10 mouse cellular contexts compared by ENCODE assay signal in genomic region chr6:34921941-34922340, GRCm38 (mm10). TPM values are rescaled to one million over a fixed set of nuclear protein-coding genes. Genes with fewer than 3 reads are reported as not detected.
A peak's percentile ranks its signal among the peaks of the same experiment; 100 is the strongest.
DNase-seq lines count a peak whose midpoint lies in the region; ATAC-seq lines count a peak whose summit lies in the region.
"Had no signal": no experiment of that assay in that cellular context is flagged by ENCODE, and none has a peak within 500 bp of the region (broad histone marks: within the 10 kb centered on the region; RNA-seq: fewer than 3 reads in every experiment).

No protein-coding gene starts in this region.

- no peaks in the 10 kb centered on the region for H3K36me3 ChIP-seq in hindbrain, embryonic 11.5 days (ENCODE audit: control insufficient read depth, insufficient read depth, low read length)
- no peaks in the 10 kb centered on the region for H3K36me3 ChIP-seq in hindbrain, embryonic 16.5 days (ENCODE audit: control insufficient read depth, insufficient read depth, low read length)
- H3K36me3 ChIP-seq: embryonic facial prominence, embryonic 13.5 days had no signal

- no peak overlapping the region for H3K27ac ChIP-seq in hindbrain, embryonic 11.5 days (ENCODE audit: low read depth, low read length)
- no peak overlapping the region for H3K27ac ChIP-seq in hindbrain, embryonic 16.5 days (ENCODE audit: low read depth, low read length)
- H3K27ac ChIP-seq: embryonic facial prominence, embryonic 13.5 days had no signal

- no peak overlapping the region for H3K9ac ChIP-seq in hindbrain, embryonic 11.5 days (ENCODE audit: low read depth, low read length)
- H3K9ac ChIP-seq in hindbrain, embryonic 16.5 days (ENCODE audit: low read depth, low read length), result no peak overlapping the region
- H3K9ac ChIP-seq: embryonic facial prominence, embryonic 13.5 days had no signal

- no peak overlapping the region for H3K4me2 ChIP-seq in hindbrain, embryonic 11.5 days (replicated peaks; ENCODE audit: low read depth, low read length)
- H3K4me2 ChIP-seq in hindbrain, embryonic 16.5 days (ENCODE audit: low read length), result no peak overlapping the region
- H3K4me2 ChIP-seq: embryonic facial prominence, embryonic 13.5 days had no signal

- DNase-seq in hindbrain, embryonic 11.5 days (ENCODE audit: low spot score), result peak; percentile 43
- peak; percentile 42 for DNase-seq in CD4-positive helper T cell, adult 2 months (ENCODE audit: low read depth, low spot score)
- peak; percentile 52 for DNase-seq in adipocyte (ENCODE audit: low spot score)
- DNase-seq in kidney, postnatal 36 days, result peak; percentile 71 to 73
- peak; percentile 41 for DNase-seq in naive thymus-derived CD4-positive, alpha-beta T cell, adult 2 months (ENCODE audit: low read depth)
- no peak for DNase-seq in layer of hippocampus, postnatal 36 days

- H3K9me3 ChIP-seq in hindbrain, embryonic 11.5 days (ENCODE audit: control insufficient read depth, low read length), result no peaks in the 10 kb centered on the region
- H3K9me3 ChIP-seq in hindbrain, embryonic 16.5 days (ENCODE audit: control insufficient read depth, low read length), result no peaks in the 10 kb centered on the region
- H3K9me3 ChIP-seq: embryonic facial prominence, embryonic 13.5 days had no signal

- no peaks in the 10 kb centered on the region for H3K27me3 ChIP-seq in hindbrain, embryonic 11.5 days (ENCODE audit: control insufficient read depth, insufficient read depth, low read length)
- no peaks in the 10 kb centered on the region for H3K27me3 ChIP-seq in hindbrain, embryonic 16.5 days (replicated peaks; ENCODE audit: control insufficient read depth, insufficient read depth, low read length)
- H3K27me3 ChIP-seq: embryonic facial prominence, embryonic 13.5 days had no signal

- 54% methylated on average over 13 of the region's 14 CpGs for WGBS in hindbrain, embryonic 11.5 days
- 53% methylated on average over 14 of the region's 14 CpGs for WGBS in hindbrain, embryonic 16.5 days

- H3K4me1 ChIP-seq in hindbrain, embryonic 11.5 days (replicated peaks; ENCODE audit: control insufficient read depth, insufficient read depth, low read length), result no peaks in the 10 kb centered on the region
- H3K4me1 ChIP-seq in hindbrain, embryonic 16.5 days (ENCODE audit: control insufficient read depth, insufficient read depth, low read depth, low read length), result no peaks in the 10 kb centered on the region

- no peak for ATAC-seq in hindbrain, embryonic 11.5 days (ENCODE audit: low FRiP score)
- no peak for ATAC-seq in hindbrain, embryonic 16.5 days
- ATAC-seq in granulocyte monocyte progenitor cell, adult 5-6 weeks (replicated peaks; ENCODE audit: poor library complexity, severe bottlenecking), result peak; percentile 96

- no peak overlapping the region for H3K4me3 ChIP-seq in hindbrain, embryonic 11.5 days (ENCODE audit: low read depth, low read length)
- no peak overlapping the region for H3K4me3 ChIP-seq in hindbrain, embryonic 16.5 days (ENCODE audit: low read length)
- H3K4me3 ChIP-seq: embryonic facial prominence, embryonic 13.5 days; myocyte had no signal

RNA-seq across cellular contexts. Expression of gene Stra8, which starts 2.0 kb away (rescaled TPM):
- not detected in 2 replicates for polyA plus RNA-seq in hindbrain, embryonic 11.5 days (2014; fragmentation: Nextera tagmentation; extraction: Ambion mirVana)
- not detected in 2 replicates for polyA plus RNA-seq in hindbrain, embryonic 16.5 days (2015; fragmentation: Nextera tagmentation; extraction: Ambion mirVana)
- total RNA-seq in granulocyte monocyte progenitor cell, adult 5-6 weeks (2014; fragmentation: Nextera tagmentation), result not detected in 2 replicates
- total RNA-seq in granulocyte monocyte progenitor cell, adult 5-6 weeks (2017), result not detected in 2 replicates
- not detected for total RNA-seq in layer of hippocampus, postnatal 36 days (2021)
- polyA plus RNA-seq: embryonic facial prominence, embryonic 13.5 days; myocyte had no signal

RNA-seq across cellular contexts. Expression of gene Wdr91, which starts 11.3 kb away (rescaled TPM):
- polyA plus RNA-seq in hindbrain, embryonic 11.5 days (2014; fragmentation: Nextera tagmentation; extraction: Ambion mirVana), result 11.0 and 12.3 TPM in 2 replicates
- 13.9 and 14.8 TPM in 2 replicates for polyA plus RNA-seq in hindbrain, embryonic 16.5 days (2015; fragmentation: Nextera tagmentation; extraction: Ambion mirVana)
- 11.8 and 12.6 TPM in 2 replicates for total RNA-seq in granulocyte monocyte progenitor cell, adult 5-6 weeks (2014; fragmentation: Nextera tagmentation)
- 16.8 and 17.4 TPM in 2 replicates for total RNA-seq in granulocyte monocyte progenitor cell, adult 5-6 weeks (2017)
- total RNA-seq in layer of hippocampus, postnatal 36 days (2021), result 10 to 100 TPM; 35.1 to 36.5 TPM

RNA-seq across cellular contexts. Expression of gene Cyren, which starts 44.1 kb away (rescaled TPM):
- 12.3 and 13.5 TPM in 2 replicates for polyA plus RNA-seq in hindbrain, embryonic 11.5 days (2014; fragmentation: Nextera tagmentation; extraction: Ambion mirVana)
- polyA plus RNA-seq in hindbrain, embryonic 16.5 days (2015; fragmentation: Nextera tagmentation; extraction: Ambion mirVana), result 9.7 and 9.8 TPM in 2 replicates
- 1.8 and 9.5 TPM in 2 replicates for total RNA-seq in granulocyte monocyte progenitor cell, adult 5-6 weeks (2014; fragmentation: Nextera tagmentation)
- total RNA-seq in granulocyte monocyte progenitor cell, adult 5-6 weeks (2017), result 4.1 and 9.0 TPM in 2 replicates
- 1 to 10 TPM; 5.9 to 7.5 TPM for total RNA-seq in layer of hippocampus, postnatal 36 days (2021)

RNA-seq across cellular contexts. Expression of gene Tmem140, which starts 59.0 kb away (rescaled TPM):
- polyA plus RNA-seq in hindbrain, embryonic 11.5 days (2014; fragmentation: Nextera tagmentation; extraction: Ambion mirVana), result 0.95 and 1.1 TPM in 2 replicates
- 1.1 and 1.7 TPM in 2 replicates for polyA plus RNA-seq in hindbrain, embryonic 16.5 days (2015; fragmentation: Nextera tagmentation; extraction: Ambion mirVana)
- 0.23 and 1.9 TPM in 2 replicates for total RNA-seq in granulocyte monocyte progenitor cell, adult 5-6 weeks (2014; fragmentation: Nextera tagmentation)
- total RNA-seq in granulocyte monocyte progenitor cell, adult 5-6 weeks (2017), result 0.26 and 0.82 TPM in 2 replicates
- total RNA-seq in layer of hippocampus, postnatal 36 days (2021), result 1 to 10 TPM; 1.8 to 2.4 TPM

Comparison
In these comparisons a context has a peak if more than half of its experiments do, and no peak if none do; other contexts are left out.
1. DNase-seq: peak in hindbrain, embryonic 11.5 days (single experiment), CD4-positive helper T cell, adult 2 months (single experiment), adipocyte (single experiment), kidney, postnatal 36 days (2 of 2) and naive thymus-derived CD4-positive, alpha-beta T cell, adult 2 months (single experiment); none in layer of hippocampus, postnatal 36 days (0 of 2).